Mouse (Mus musculus): ENCODE measurements around the gene Bfsp2.

DNA sequence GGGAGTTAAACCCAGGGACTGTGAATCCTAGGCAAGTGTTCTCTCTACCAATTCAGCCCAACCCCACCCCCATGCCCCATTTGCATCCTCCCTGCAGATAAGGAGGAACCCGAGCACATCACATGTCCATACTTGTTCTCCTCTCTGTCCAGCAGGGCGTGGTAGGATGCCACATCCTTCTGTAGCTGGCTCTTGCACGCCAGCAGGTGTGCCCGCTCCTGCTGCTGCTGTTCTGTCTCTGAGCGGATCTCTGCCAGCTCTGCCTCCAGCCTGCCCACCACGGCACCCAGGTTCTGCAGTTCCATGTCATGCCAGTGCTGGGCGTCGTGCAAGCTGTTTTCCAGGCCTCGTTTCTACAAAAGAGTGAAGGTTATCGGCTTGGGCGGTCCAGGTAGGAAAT is 53.8 kb downstream of the Bfsp2 start:
- TF ChIP-seq MAFK (IDR thresholded peaks at IDR 0.05; ENCODE audit: insufficient read depth, low read depth, low read length) (no peak), ZC3H11A (IDR thresholded peaks at IDR 0.05; ENCODE audit: borderline replicate concordance, low read depth, low read length) (no peak), HCFC1 (IDR thresholded peaks at IDR 0.05; ENCODE audit: borderline replicate concordance, insufficient read depth, low read length) (no peak)

All from ES-E14 (cell line).